Mouse (Mus musculus) small intestine, adult 2 months (tissue): ENCODE measurements around the gene Blvrb.

Experiments used
- CTCF ChIP-seq: fragments of 200-500 bp; IDR thresholded peaks from 2 replicates; pipeline ENCODE4 v1.5.1; 2012; ENCODE audit warnings: low read depth, mild to moderate bottlenecking, control low read depth, inconsistent platforms, low read length, moderate library complexity, mixed read lengths; ENCODE audit not compliant: insufficient replicate concordance, insufficient read length; ENCODE audit errors: extremely low read depth
- POLR2A ChIP-seq: fragments of 200-500 bp; IDR thresholded peaks from 2 replicates; pipeline ENCODE4 v1.6.1; 2012; ENCODE audit warnings: low read depth, mild to moderate bottlenecking, control low read depth, inconsistent platforms, low read length, moderate library complexity

DNA sequence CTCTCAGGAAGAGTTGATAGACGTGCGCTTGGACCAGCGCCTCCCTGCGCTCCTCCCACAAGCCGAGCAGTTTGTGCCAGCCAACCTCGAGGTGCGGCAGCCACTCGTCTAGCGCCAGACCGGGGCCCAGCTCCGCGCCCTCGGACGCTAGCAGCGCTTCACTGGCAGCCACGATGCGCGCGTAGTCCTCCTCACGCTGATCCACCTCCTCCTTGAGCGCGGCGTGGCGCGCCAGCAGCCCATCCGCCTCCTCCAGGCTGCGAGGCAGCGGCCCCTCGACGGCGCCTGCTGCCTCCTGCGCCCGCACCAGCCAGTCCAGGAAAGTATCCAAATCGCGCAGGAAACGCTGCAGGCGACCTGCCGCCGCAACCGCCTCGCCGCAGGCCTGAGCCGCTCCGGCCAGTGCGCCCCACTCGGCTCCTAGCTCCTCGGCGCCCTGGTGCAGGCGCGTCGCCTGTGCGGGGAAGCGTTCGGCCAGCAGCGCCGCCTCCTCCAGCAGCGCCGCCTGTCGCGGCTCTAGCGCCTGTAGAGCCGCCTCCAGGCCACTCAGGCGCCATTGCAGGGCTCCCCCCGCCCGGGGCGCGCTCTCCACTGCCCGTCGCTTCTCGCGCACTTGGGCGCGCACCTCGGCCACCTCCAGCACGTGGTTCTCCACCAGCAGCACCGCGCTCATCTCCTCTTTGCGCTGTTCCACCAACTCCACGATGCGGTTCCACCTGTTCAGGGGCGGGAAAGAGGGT is 43.4 kb upstream of the Blvrb start:
- TF ChIP-seq POLR2A, result no peak
- no peak for TF ChIP-seq CTCF
